Mouse (Mus musculus): ENCODE results near the gene Tmcc1.

- no peak for TF ChIP-seq CTCF (IDR thresholded peaks at IDR 0.05; ENCODE audit: low read depth)
- no peak for TF ChIP-seq EP300 (optimal IDR thresholded peaks at IDR 0.05)
These were observed 6.4 kb upstream of the Tmcc1 start for GRCm38 (mm10) chr6:116199682-116200081.

Measured in stomach, postnatal 0 days (tissue).